Mouse (Mus musculus) forebrain, postnatal 0 days (tissue): ENCODE data around the gene Fam57b. TPM values are rescaled to one million over a fixed set of nuclear protein-coding genes. Genes with fewer than 3 reads are reported as not detected.

Experiments
- ATAC-seq: fragments of 200-750 bp; cut with Nextera tagmentation; 2 replicates; pipeline ENCODE4 v1.8.0; 2017; ENCODE audit warnings: mild to moderate bottlenecking, moderate library complexity
- DNase-seq: peaks from one replicate; pipeline ENCODE4 v3.0.0-alpha.2; 2015
- H3K27ac ChIP-seq: fragments of 300-500 bp; sonication (generic); 2 replicates; pipeline ENCODE4 v1.5.1; 2014; ENCODE audit warnings: low read depth, mild to moderate bottlenecking, antibody characterized with exemption, low read length, moderate library complexity, mixed read lengths
- H3K27me3 ChIP-seq: fragments of 300-500 bp; sonication (generic); 2 replicates; pipeline ENCODE4 v1.6.1; 2014; ENCODE audit warnings: mild to moderate bottlenecking, low read length, mixed read lengths; ENCODE audit not compliant: insufficient read depth
- H3K36me3 ChIP-seq: fragments of 300-500 bp; sonication (generic); 2 replicates; pipeline ENCODE4 v1.6.1; 2014; ENCODE audit warnings: mild to moderate bottlenecking, moderate library complexity; ENCODE audit not compliant: insufficient read depth
- H3K4me1 ChIP-seq: fragments of 300-500 bp; sonication (generic); 2 replicates; pipeline ENCODE4 v1.6.1; 2014; ENCODE audit warnings: antibody characterized with exemption; ENCODE audit not compliant: insufficient read depth
- H3K4me2 ChIP-seq: fragments of 300-500 bp; sonication (generic); 2 replicates; pipeline ENCODE4 v1.6.1; 2014; ENCODE audit warnings: low read depth, mild to moderate bottlenecking, moderate library complexity
- H3K4me3 ChIP-seq: fragments of 300-500 bp; sonication (generic); 2 replicates; pipeline ENCODE4 v1.5.1; 2014; ENCODE audit warnings: low read depth, low read length, mixed read lengths
- H3K9ac ChIP-seq: fragments of 300-500 bp; sonication (generic); 2 replicates; pipeline ENCODE4 v1.6.1; 2014; ENCODE audit warnings: mild to moderate bottlenecking
- H3K9me3 ChIP-seq: fragments of 300-500 bp; sonication (generic); 2 replicates; pipeline ENCODE4 v1.6.1; 2016; ENCODE audit warnings: low read length
- CTCF ChIP-seq: sonication (generic); IDR thresholded peaks from 2 replicates; pipeline ENCODE4 v1.5.1; 2016; ENCODE audit warnings: antibody characterized with exemption, control low read depth, low read depth
- WGBS: fragments of 180-500 bp; shearing (Covaris S2); extraction: QIAGEN DNeasy Blood & Tissue Kit; methylation state at CpG from one replicate; pipeline ENCODE4 v1.1.7; 2014; 5-methylcytosine and 5-hydroxymethylcytosine counted together
- polyA plus RNA-seq: library from polyadenylated mRNA; unstranded; fragments of >200 nt; fragmentation: Nextera tagmentation; extraction: Ambion mirVana; gene quantifications from 2 replicates; pipeline ENCODE4 v1.2.1, GENCODE M21; 2015
- total RNA-seq: library from RNA; depleted of rRNA; stranded (reverse); fragments of >200 nt; gene quantifications from 2 replicates; pipeline ENCODE4 v1.2.3, GENCODE M21; 2014

Gene Fam57b
- total and polyA plus RNA-seq, 2 experiments from 2014 or later: 34.4 to 42.6 TPM

DNA sequence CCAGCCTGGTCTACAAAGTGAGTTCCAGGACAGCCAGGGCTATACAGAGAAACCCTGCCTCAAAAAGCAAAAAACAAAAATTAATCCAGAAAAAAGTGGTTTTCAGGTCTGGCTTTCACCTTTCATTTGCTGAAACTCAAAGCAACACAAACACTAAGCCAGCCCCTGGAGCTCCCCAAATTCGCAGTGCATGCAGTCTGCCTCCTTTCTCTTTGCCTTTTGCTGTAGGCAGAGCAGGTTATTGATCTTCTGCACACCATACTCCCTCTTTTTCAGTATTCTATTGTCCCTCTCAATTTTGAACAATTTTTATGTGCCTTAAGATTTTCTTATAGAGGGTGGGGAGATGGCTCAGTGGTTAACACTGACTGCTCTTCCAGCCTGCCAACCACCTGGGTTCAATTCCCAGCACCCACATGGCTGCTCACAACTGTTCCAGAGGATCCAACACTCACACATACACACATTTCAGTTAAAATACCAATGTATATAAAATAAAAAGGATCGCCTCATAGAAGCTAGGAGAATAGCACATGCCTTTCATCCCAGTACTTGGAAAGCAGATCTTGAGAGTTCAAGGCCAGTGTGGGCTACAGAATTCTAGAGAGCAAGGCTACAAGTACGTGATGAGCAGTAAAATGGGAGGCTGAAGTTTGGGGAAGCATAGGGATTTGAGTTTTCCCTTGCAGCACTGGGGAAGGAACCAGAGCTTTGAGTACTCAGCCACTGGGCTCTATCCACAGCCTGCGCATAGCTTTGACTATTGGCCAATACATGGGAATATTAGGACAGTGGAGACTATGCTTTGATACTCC, 3.8 kb upstream of the Fam57b start:
- DNase-seq: no peak
- Histone ChIP-seq H3K27ac (no peak overlapping the region), H3K4me2 (no peak overlapping the region), H3K4me3 (no peak overlapping the region), H3K36me3 (peaks cover 46% of the 10 kb centered on the region), H3K9me3 (no peaks in the 10 kb centered on the region), H3K9ac (no peak overlapping the region), H3K4me1 (peaks cover 8% of the 10 kb centered on the region), H3K27me3 (no peaks in the 10 kb centered on the region)
- 82% methylated on average over 4 of the region's 4 CpGs for WGBS
- ATAC-seq: no peak
- no peak for TF ChIP-seq CTCF

DNA sequence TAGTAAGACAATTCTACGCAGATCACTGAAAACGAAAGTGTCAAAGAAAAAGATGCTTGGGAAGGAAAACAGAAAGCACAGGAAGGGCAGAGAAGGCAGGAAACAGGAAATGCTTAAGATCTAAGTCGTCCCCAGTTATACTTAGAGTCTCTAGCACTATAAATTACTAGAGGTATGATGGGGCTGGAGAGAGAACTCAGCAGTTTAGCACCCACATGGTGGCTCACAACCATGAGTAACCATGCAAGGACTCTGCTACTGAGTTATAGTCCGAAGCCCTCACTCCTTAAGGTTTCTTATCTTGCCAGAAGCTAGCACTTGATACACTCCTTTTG, 3.2 kb upstream of the Fam57b start:
- no peak for TF ChIP-seq CTCF
- DNase-seq: no peak
- Histone ChIP-seq H3K27me3 (no peaks in the 10 kb centered on the region), H3K36me3 (peaks cover 40% of the 10 kb centered on the region), H3K9ac (no peak overlapping the region), H3K4me2 (no peak overlapping the region), H3K4me1 (peaks cover 8% of the 10 kb centered on the region), H3K27ac (no peak overlapping the region), H3K4me3 (no peak overlapping the region), H3K9me3 (no peaks in the 10 kb centered on the region)
- no peak for ATAC-seq
- WGBS: 77% methylated on average over 4 of the region's 4 CpGs

DNA sequence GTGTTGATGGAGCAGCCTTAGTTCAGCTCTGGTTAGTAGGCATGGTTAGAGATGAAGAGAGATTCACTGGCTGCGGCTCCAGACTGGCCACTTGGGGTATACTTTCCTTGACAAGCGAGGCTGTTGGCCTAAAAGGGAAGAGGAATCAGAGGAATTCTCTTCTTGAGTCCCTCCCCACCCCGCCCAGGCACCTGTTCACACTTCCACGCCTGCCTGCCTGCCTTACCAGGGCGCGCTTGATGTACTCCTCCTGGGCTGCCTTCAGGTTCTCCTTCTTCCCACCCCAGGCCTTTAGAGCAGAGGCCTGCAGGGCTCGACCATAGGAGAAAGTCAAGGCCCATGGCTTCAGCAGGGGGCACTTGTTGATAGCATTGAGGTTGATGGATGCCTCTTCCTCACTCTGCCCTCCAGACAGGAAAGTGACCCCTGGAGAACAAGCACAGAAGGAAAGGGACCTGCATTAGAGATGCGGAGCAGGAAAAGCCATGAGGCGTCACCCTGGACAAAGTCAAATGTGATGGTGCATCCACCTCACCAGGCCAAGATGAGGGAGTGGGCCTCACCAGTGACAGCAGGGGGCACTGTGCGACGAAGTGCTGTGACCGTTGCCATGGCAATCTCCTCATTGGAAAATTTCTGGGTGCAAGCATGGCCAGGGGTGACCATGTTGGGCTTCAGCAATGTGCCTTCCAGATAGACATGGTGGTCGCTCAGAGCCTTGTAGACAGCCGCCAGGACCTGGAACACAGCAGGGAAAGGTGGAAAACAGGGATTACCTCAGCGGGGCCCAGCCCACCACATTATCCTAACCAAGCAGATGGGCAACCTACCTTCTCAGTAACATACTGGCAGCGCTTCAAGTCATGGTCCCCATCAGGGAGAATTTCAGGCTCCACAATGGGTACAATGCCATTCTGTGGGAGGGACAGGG, 1.8 kb upstream of the Fam57b start:
- peaks cover 30% of the 10 kb centered on the region for H3K36me3 ChIP-seq
- no peak overlapping the region for H3K4me3 ChIP-seq
- TF ChIP-seq CTCF: no peak
- no peak overlapping the region for H3K27ac ChIP-seq
- H3K9me3 ChIP-seq: no peaks in the 10 kb centered on the region
- no peak for DNase-seq
- H3K4me2 ChIP-seq: no peak overlapping the region
- no peaks in the 10 kb centered on the region for H3K27me3 ChIP-seq
- no peak overlapping the region for H3K9ac ChIP-seq
- WGBS: 83% methylated on average over 16 of the region's 16 CpGs
- H3K4me1 ChIP-seq: peaks cover 11% of the 10 kb centered on the region
- no peak for ATAC-seq

- H3K9ac ChIP-seq: peak overlapping the region; percentile 81; the same call in 1 of the 2 replicates
- no peak for ATAC-seq
These were observed 1.0 kb upstream of the Fam57b start for GRCm38 (mm10) chr7:126796350-126796932.

DNA sequence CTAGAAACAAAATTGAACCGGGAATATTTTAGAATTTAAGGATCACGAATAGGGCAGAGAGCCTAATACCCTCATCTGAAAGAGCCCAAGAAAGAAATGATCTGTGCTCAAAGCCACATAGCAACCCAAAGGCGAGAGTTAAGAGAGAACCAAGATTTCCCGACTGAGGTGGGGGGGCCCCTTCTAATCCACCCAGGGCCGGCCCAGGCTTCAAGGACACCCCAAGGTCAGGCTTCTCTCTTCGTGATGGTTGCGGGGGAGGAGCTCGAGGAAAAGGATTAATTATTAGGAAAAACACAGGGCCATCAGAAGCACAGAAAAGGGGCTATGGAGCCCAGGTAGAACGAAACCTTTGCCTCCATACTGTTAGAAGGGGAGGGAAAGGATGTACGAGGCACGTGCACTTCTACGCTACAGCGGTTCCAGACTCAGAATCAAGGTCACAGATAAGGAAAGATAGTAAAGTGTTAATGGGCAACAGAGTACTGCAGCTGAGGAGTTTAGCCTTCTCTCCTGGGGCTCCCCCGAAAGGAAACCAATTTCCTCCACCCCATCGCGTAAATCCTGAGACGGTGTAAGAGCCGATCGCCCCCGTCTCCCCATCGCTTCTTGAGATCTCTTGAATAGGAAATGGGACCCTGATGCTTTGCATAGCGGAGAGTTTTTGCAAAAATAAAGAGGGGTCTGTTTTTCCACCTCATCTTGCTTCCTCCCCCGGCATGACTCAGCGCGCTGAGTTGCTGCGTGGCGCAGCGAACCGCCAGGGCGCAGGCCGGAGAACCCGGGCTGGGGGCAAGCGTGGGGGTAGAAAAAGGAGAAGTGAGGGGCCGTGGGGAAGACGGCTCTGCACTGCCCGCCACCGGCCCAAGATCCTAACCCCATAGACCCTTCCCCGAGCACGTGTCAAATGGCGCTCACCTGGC, 920 bp downstream of the Fam57b start:
- ATAC-seq: peak; percentile 10
- H3K27ac ChIP-seq: peak overlapping the region; percentile 95

More at GRCm38 (mm10) chr7:126796350-126796932, 1.0 kb upstream of the Fam57b start:
- Histone ChIP-seq H3K9me3 (no peaks in the 10 kb centered on the region), H3K27ac (no peak overlapping the region), H3K4me2 (no peak overlapping the region), H3K4me1 (peaks cover 9% of the 10 kb centered on the region), H3K27me3 (no peaks in the 10 kb centered on the region), H3K4me3 (no peak overlapping the region), H3K36me3 (peaks cover 30% of the 10 kb centered on the region)
- WGBS: 58% methylated on average over 8 of the region's 8 CpGs
- no peak for DNase-seq
- TF ChIP-seq CTCF: peak; percentile 48

DNA sequence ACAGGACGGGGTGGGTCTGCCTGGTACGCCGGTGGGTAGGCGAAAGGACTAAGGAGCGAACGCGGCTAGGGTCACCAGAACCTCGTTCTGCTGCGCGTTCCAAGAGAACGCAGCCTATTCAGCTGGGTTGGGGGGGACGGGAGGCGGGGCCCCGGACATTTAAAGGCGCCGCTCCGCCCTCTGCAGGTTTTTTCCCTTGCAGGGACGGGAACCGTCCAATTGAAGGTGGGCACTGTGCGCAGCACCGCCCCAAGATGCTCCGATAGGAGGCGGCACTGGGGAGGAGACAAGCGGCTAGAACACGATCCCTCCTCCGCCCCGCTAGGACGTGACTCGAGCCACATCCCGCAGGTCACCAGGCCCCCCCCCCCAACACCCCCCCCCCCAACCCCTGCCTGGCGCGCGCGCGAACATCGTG, 1.6 kb downstream of the Fam57b start:
- Histone ChIP-seq H3K36me3 (peaks cover 29% of the 10 kb centered on the region), H3K27ac (peak overlapping the region; percentile 95), H3K4me1 (peaks cover 7% of the 10 kb centered on the region), H3K4me2 (peak overlapping the region; percentile 77), H3K9ac (peak overlapping the region; percentile 81), H3K27me3 (no peaks in the 10 kb centered on the region), H3K4me3 (peak overlapping the region; percentile 81), H3K9me3 (no peaks in the 10 kb centered on the region)
- 2% methylated on average over 35 of the region's 36 CpGs for WGBS
- peak; percentile 97 for ATAC-seq
- TF ChIP-seq CTCF: peak; percentile 50
- DNase-seq: peak; percentile 96

More for the DNA sequence above, 920 bp downstream of the Fam57b start:
- Histone ChIP-seq H3K36me3 (peaks cover 30% of the 10 kb centered on the region), H3K4me2 (peak overlapping the region; percentile 77), H3K9ac (peak overlapping the region; percentile 81), H3K4me1 (peaks cover 7% of the 10 kb centered on the region), H3K4me3 (peak overlapping the region; percentile 81), H3K9me3 (no peaks in the 10 kb centered on the region), H3K27me3 (no peaks in the 10 kb centered on the region)
- WGBS: 5% methylated on average over 40 of the region's 40 CpGs
- TF ChIP-seq CTCF: no peak
- no peak for DNase-seq
